Comparison of ENCODE assay signal across 10 mouse cellular contexts in the genomic region with DNA sequence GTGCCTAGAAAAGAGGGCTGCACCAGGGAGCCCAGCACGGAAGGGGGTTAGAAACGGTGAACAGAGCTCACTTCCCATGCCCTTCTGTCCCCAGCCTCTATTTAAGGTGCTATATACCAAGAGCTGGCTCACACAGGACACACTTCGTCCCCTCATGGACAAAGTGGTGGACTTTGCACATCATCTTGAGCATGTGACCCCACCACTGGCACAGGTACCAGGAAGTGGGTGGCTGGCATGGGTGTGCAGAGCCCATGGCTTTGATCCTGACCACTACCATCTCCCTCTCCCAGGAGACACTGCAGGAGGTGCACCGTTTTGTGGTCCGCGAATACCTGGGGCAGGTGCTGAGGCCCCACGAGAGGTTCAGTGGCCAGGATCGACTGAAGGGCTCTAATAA. TPM values are rescaled to one million over a fixed set of nuclear protein-coding genes. Genes with fewer than 3 reads are reported as not detected.
A peak's percentile ranks its signal among the peaks of the same experiment; 100 is the strongest.
DNase-seq lines count a peak whose midpoint lies in the region; ATAC-seq and TF ChIP-seq lines count a peak whose summit lies in the region.
"Had no signal": no experiment of that assay in that cellular context is flagged by ENCODE, and none has a peak within 500 bp of the region (broad histone marks: within the 10 kb centered on the region; RNA-seq: fewer than 3 reads in every experiment).

No protein-coding gene starts in this region.

- no peak overlapping the region for H3K4me3 ChIP-seq in heart, embryonic 14.5 days (ENCODE audit: control insufficient read depth in 1 of 2, insufficient read depth in 1 of 2, low read depth in 1 of 2, low read length in 2 of 2)
- H3K4me3 ChIP-seq in bone marrow macrophage, adult 2 months (ENCODE audit: insufficient read depth, low read length): no peak overlapping the region
- no peak overlapping the region for H3K4me3 ChIP-seq in hindbrain, embryonic 14.5 days (replicated peaks; ENCODE audit: low read length)

- no peaks in the 10 kb centered on the region for H3K36me3 ChIP-seq in heart, embryonic 14.5 days (ENCODE audit: control insufficient read depth, insufficient read depth, low read length)
- no peaks in the 10 kb centered on the region for H3K36me3 ChIP-seq in hindbrain, embryonic 14.5 days (replicated peaks; ENCODE audit: control insufficient read depth, insufficient read depth)

- 27% methylated on average over 8 of the region's 8 CpGs for WGBS in heart, embryonic 14.5 days
- 17% methylated on average over 8 of the region's 8 CpGs for WGBS in hindbrain, embryonic 14.5 days

- peak overlapping the region; percentile 83 for H3K4me2 ChIP-seq in heart, embryonic 14.5 days (ENCODE audit: low read length)
- H3K4me2 ChIP-seq in hindbrain, embryonic 14.5 days (replicated peaks): peak overlapping the region; percentile 59; the same call in 1 of the 2 replicates

- no peak for TF ChIP-seq POLR2A in bone marrow macrophage, adult 2 months (IDR thresholded peaks at IDR 0.05; ENCODE audit: borderline replicate concordance, low read depth, low read length)

- TF ChIP-seq CTCF in bone marrow macrophage, adult 2 months (IDR thresholded peaks at IDR 0.05; ENCODE audit: low read depth, low read length): no peak

- no peak for ATAC-seq in heart, embryonic 14.5 days (ENCODE audit: insufficient number of reproducible peaks, insufficient read depth, low FRiP score, low read depth)
- no peak for ATAC-seq in hindbrain, embryonic 14.5 days (ENCODE audit: low FRiP score)

- intact Hi-C loops in heart, postnatal 25 days (cut with DNase I): no loop called here

- H3K9me3 ChIP-seq in heart, embryonic 14.5 days (ENCODE audit: control insufficient read depth, low read length): no peaks in the 10 kb centered on the region
- no peaks in the 10 kb centered on the region for H3K9me3 ChIP-seq in hindbrain, embryonic 14.5 days (ENCODE audit: control insufficient read depth, low read length)

- H3K27me3 ChIP-seq in heart, embryonic 14.5 days (ENCODE audit: control insufficient read depth, insufficient read depth, low read length): peaks cover 74% of the 10 kb centered on the region
- H3K27me3 ChIP-seq in hindbrain, embryonic 14.5 days (ENCODE audit: control insufficient read depth, insufficient read depth, low read length): peaks cover 79% of the 10 kb centered on the region

- DNase-seq in heart, postnatal 25 days (ENCODE audit: low spot score): no peak
- DNase-seq in hindbrain, embryonic 14.5 days (ENCODE audit: low spot score): no peak
- DNase-seq in kidney, postnatal 36 days: peak; percentile 65 to 73
- DNase-seq in cerebellum, adult 18-20 months: no peak
- no peak for DNase-seq in thymus, postnatal 10 days (ENCODE audit: low spot score in 2 of 2)
- DNase-seq in cerebellum, adult 11-12 months: no peak

- no peak overlapping the region for H3K27ac ChIP-seq in heart, embryonic 14.5 days (replicated peaks in 1 of 2; ENCODE audit: control insufficient read depth in 1 of 2, insufficient read depth in 1 of 2, low read depth in 2 of 2, low read length in 2 of 2)
- H3K27ac ChIP-seq in bone marrow macrophage, adult 2 months (ENCODE audit: insufficient read depth, low read depth, low read length): peak overlapping the region; percentile 99
- no peak overlapping the region for H3K27ac ChIP-seq in hindbrain, embryonic 14.5 days

- H3K9ac ChIP-seq in heart, embryonic 14.5 days (ENCODE audit: low read length): 0 out of 2 replicates have a peak overlapping the region, but pooled peaks have one; percentile 72
- H3K9ac ChIP-seq in hindbrain, embryonic 14.5 days: no peak overlapping the region

- peaks cover 33 to 50% of the 10 kb centered on the region in 2 experiments for H3K4me1 ChIP-seq in heart, embryonic 14.5 days (ENCODE audit: control insufficient read depth in 2 of 2, insufficient read depth in 2 of 2, low read length in 2 of 2)
- H3K4me1 ChIP-seq in bone marrow macrophage, adult 2 months (ENCODE audit: control insufficient read depth, insufficient read depth, low read length): peaks cover 61% of the 10 kb centered on the region
- H3K4me1 ChIP-seq in hindbrain, embryonic 14.5 days (replicated peaks; ENCODE audit: control insufficient read depth, insufficient read depth, low read length): peaks cover 19% of the 10 kb centered on the region; the same call in 1 of the 2 replicates

RNA-seq across cellular contexts. Expression of a gene that starts 11.5 kb away (rescaled TPM):
- polyA plus RNA-seq in heart, embryonic 14.5 days (2014; fragmentation: Nextera tagmentation; extraction: Ambion mirVana): 8.1 and 9.4 TPM in 2 replicates
- 1 to 10 TPM; 1.2 to 2.9 TPM for total RNA-seq in heart, postnatal 25 days (2021)
- 7.8 and 8.0 TPM in 2 replicates for polyA plus RNA-seq in bone marrow macrophage, adult 2 months (2012; ENCODE audit: insufficient read depth, insufficient read length, missing spikeins)
- 1.7 and 1.8 TPM in 2 replicates for polyA plus RNA-seq in hindbrain, embryonic 14.5 days (2014; fragmentation: Nextera tagmentation; extraction: Ambion mirVana)

RNA-seq across cellular contexts. Expression of a gene that starts 13.9 kb away (rescaled TPM):
- polyA plus RNA-seq in heart, embryonic 14.5 days (2014; fragmentation: Nextera tagmentation; extraction: Ambion mirVana): 5.5 and 6.9 TPM in 2 replicates
- total RNA-seq in heart, postnatal 25 days (2021): 10 to 100 TPM; 41.7 to 48.7 TPM
- 300 and 304 TPM in 2 replicates for polyA plus RNA-seq in bone marrow macrophage, adult 2 months (2012; ENCODE audit: insufficient read depth, insufficient read length, missing spikeins)
- 0.42 and 0.79 TPM in 2 replicates for polyA plus RNA-seq in hindbrain, embryonic 14.5 days (2014; fragmentation: Nextera tagmentation; extraction: Ambion mirVana)

RNA-seq across cellular contexts. Expression of a gene that starts 21.8 kb away (rescaled TPM):
- polyA plus RNA-seq in heart, embryonic 14.5 days (2014; fragmentation: Nextera tagmentation; extraction: Ambion mirVana): 1.2 TPM in 1 of 2 replicates, not detected in the other
- not detected for total RNA-seq in heart, postnatal 25 days (2021)
- not detected in 2 replicates for polyA plus RNA-seq in bone marrow macrophage, adult 2 months (2012; ENCODE audit: insufficient read depth, insufficient read length, missing spikeins)
- 0.72 and 1.3 TPM in 2 replicates for polyA plus RNA-seq in hindbrain, embryonic 14.5 days (2014; fragmentation: Nextera tagmentation; extraction: Ambion mirVana)
- polyA plus RNA-seq: erythroblast, embryonic 14.5 days; heart, postnatal 0 days had no signal

RNA-seq across cellular contexts. Expression of a gene that starts 50.8 kb away (rescaled TPM):
- polyA plus RNA-seq in heart, embryonic 14.5 days (2014; fragmentation: Nextera tagmentation; extraction: Ambion mirVana): 27.0 and 28.9 TPM in 2 replicates
- 10 to 100 TPM; 57.5 to 60.2 TPM for total RNA-seq in heart, postnatal 25 days (2021)
- polyA plus RNA-seq in bone marrow macrophage, adult 2 months (2012; ENCODE audit: insufficient read depth, insufficient read length, missing spikeins): 32.5 and 41.6 TPM in 2 replicates
- 48.1 and 48.3 TPM in 2 replicates for polyA plus RNA-seq in hindbrain, embryonic 14.5 days (2014; fragmentation: Nextera tagmentation; extraction: Ambion mirVana)

RNA-seq across cellular contexts. Expression of a gene that starts 57.3 kb away (rescaled TPM):
- polyA plus RNA-seq in heart, embryonic 14.5 days (2014; fragmentation: Nextera tagmentation; extraction: Ambion mirVana): 1.1 and 1.4 TPM in 2 replicates
- total RNA-seq in heart, postnatal 25 days (2021): under 1 TPM; 0.36 to 0.75 TPM
- polyA plus RNA-seq in bone marrow macrophage, adult 2 months (2012; ENCODE audit: insufficient read depth, insufficient read length, missing spikeins): not detected in 2 replicates
- polyA plus RNA-seq in hindbrain, embryonic 14.5 days (2014; fragmentation: Nextera tagmentation; extraction: Ambion mirVana): 2.6 and 3.8 TPM in 2 replicates
- polyA plus RNA-seq: erythroblast, embryonic 14.5 days had no signal

Comparison
In these comparisons a context has a peak if more than half of its experiments do, and no peak if none do; other contexts are left out.
1. DNase-seq: peak in kidney, postnatal 36 days (2 of 2); none in heart, postnatal 25 days (single experiment), hindbrain, embryonic 14.5 days (single experiment), cerebellum, adult 18-20 months (0 of 2), thymus, postnatal 10 days (0 of 2) and cerebellum, adult 11-12 months (single experiment).
2. RNA of a gene that starts 13.9 kb away (polyA plus RNA-seq): 300 to 304 TPM in bone marrow macrophage, adult 2 months; 5.5 to 6.9 TPM in heart, embryonic 14.5 days and 0.42 to 0.79 TPM in hindbrain, embryonic 14.5 days; every median in the first group is over 10 times any median in the second.